Mouse (Mus musculus): ENCODE data around the gene Plekha7. TPM values are rescaled to one million over a fixed set of nuclear protein-coding genes. Genes with fewer than 3 reads are reported as not detected.

Gene Plekha7
- polyA plus RNA-seq, 1 experiment, result 28.3 TPM

DNA sequence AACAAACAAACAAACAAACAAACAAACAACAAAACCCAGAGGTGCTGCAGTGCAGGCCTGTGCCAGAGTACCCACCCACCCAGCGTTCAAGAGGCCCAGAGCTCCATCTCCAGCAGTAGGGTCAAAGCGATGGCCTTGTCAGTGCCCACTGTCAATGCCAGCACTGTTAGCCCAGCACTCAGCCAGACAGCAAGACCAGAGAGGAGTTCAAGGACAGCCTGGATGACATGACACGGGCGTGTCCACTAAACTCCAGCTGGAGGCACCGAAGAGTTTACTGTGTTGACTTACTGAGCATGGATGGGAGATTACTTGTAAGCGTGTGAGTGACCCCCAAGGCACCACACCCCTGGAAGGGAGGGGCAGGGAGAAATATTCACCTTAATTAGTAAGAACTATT is 81.9 kb downstream of the Plekha7 start:
- DNase-seq (ENCODE audit: extremely low spot score in 1 of 2, low spot score in 1 of 2), result no peak

DNA sequence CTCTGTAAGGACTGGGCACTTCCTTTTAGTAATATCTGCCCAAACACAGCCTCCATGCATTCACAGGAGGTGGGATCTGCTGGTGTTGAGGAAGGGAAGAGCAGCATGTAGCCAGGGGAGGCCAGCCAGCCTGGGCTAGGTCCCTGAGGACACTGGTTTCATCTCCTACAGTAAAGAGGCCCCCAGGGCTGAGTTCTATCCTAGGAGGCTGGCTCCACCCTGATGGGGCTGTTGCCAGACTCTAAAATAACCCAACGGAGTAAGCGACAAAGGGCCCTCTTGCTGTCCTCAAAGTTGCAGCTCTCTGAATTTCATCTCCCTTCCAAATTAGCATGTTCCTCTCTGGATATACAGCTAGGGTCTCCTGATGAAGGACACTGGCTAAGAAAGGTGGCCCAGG is 83.6 kb downstream of the Plekha7 start:
- DNase-seq (ENCODE audit: extremely low spot score in 1 of 2, low spot score in 1 of 2), result no peak

DNA sequence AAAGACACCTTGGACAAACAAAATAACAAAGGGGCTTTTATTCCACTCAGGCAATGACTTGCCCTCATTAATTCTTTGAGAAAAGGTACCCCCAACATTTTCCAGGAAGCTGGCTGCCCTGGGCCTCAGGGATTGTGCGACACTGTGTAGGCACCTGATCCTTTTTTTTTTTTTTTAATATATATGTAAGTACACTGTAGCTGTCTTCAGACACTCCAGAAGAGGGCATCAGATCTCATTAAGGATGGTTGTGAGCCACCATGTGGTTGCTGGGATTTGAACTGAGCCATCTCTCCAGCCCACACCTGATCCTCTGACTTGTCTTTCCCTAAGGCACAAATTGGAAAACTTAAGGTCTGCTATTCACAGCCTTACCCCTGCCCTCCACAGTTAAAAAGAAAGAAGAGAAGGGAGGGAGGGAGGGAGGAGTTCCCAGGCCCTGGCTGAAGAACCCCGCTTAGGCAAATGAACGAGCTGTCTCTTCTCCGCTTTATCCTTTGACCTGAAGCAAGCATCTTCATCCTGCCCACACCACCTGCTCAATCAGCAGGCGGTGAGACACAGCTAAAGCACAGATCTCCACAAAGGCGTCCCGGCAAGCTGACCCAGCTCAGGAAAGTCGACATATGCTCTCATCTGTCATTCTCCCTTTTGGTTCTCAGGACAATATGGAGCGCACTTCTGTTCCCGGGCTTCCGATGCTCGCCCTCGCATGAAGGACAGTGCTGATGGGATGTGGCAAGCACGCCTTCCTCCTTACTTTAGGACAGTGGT is 85.0 kb downstream of the Plekha7 start:
- DNase-seq (ENCODE audit: extremely low spot score in 1 of 2, low spot score in 1 of 2), result no peak

DNA sequence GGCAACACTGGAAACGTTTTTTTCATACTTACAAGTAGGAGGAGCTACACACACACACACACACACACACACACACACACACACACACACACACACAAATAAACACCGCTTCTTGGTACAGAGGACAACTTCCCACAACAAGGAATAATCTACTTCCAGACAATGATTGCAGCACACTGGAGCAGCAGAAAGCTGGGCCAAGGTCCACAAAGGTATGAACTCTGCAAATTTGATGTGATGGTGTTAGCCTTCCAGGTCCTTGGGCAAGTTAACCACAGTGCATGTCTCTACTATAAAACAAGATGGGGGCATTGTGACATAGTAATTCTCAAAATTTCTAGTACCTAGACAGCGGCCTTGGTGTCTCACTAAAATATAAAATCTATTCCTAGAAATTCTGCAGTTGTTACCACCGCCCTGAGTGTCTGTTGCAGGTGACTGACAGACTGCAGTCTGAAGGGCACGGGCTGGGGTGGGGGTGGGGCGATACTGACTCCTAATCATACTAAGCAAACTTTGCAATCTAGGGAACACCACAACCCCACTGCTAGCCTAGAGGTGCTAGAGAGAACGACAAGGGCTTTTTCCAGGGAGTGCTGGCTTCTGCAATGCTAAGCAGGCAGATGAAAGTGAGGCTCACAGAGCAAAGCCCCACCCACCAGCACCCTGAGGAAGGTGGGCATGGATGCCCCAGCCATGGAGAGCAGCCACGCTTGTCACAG is 85.7 kb downstream of the Plekha7 start:
- no peak for DNase-seq (ENCODE audit: extremely low spot score in 1 of 2, low spot score in 1 of 2)

DNA sequence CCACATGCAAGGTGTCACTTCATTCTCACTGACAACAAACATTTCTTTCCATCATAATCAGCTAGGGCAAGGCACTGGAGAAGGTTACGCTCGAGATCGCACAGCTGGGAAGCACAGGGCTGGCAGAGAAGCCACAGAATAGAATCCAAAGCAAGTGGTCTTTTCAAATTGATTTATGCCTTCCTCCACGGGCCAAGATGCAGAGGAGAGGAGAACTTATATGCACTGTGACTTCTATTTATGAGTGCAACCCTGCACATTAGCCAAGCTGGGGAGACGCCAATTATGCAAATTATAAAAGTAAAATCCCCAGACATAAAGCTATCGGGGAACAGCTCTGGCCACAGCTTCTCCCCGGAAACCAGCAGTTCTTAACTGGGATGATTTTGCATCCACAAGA is 86.3 kb downstream of the Plekha7 start:
- no peak for DNase-seq (ENCODE audit: extremely low spot score in 1 of 2, low spot score in 1 of 2)

DNA sequence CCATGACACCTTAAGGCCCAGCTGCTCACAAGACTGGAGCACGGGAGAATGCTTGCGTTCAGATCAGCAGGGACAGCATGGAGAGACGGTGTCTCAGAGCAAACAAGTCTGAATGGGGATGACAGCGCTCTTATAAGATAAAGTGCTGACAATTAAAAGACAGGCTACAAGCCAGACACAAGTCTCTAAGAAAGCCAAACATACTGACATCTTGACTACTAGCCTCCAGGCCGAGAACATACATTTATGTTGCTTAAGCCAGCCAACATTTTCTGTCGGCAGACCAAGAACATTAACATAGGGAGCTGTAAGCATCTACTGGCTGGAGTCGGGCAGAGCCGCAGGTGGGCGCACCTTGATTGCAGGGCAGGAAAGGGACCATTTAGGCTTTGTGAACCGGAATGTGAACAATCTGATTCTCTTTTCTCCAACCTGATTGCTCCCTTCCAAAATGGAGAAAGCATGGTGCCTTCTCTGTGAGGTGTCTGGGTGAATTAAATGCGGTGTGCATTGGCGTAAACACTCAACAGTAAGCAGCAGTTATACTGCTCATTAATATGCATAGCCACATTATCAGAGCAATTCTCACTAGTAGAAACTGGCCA is 88.0 kb downstream of the Plekha7 start:
- DNase-seq (ENCODE audit: extremely low spot score in 1 of 2, low spot score in 1 of 2), result no peak

DNA sequence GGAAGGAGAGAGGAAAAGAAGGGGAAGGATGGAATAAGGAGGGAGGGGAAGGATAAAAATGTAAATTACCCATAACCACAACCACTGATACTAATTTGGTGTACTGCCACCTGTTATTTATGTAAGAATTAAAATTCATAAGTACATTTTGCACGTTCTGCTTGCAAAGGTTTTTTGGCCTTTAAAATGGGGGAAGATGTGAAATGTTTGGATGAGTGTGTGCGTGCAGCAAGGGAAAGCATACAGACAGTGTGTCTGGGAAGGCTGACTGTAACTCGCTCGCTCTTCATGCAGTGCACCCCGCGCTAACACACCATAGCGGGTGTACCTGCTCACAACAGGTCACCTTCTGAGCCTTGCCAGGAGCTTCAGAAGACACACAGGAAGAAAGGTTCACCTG is 90.4 kb downstream of the Plekha7 start:
- DNase-seq (ENCODE audit: extremely low spot score in 1 of 2, low spot score in 1 of 2), result peak in 1 of 2 experiments; percentile 34

DNA sequence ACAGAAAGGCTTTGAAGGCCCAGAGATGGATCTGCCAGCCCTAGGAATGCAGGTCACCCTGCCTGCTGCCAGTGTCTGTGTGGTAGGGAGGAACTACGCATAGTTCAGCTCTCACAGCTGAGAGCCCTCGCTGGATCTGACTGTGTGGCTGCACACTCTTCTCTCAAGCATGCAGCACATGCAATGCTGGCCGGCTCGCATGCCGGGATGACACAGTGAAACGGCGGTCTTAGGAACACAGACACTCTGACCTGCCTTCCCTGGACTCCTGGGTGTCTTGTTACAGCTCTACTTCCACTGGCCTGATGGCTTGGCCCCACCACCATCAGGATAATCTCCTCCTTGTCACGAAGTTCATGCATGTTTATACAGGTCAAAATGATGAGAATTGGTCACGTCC is 96.3 kb downstream of the Plekha7 start:
- no peak for DNase-seq (ENCODE audit: extremely low spot score in 1 of 2, low spot score in 1 of 2)

DNA sequence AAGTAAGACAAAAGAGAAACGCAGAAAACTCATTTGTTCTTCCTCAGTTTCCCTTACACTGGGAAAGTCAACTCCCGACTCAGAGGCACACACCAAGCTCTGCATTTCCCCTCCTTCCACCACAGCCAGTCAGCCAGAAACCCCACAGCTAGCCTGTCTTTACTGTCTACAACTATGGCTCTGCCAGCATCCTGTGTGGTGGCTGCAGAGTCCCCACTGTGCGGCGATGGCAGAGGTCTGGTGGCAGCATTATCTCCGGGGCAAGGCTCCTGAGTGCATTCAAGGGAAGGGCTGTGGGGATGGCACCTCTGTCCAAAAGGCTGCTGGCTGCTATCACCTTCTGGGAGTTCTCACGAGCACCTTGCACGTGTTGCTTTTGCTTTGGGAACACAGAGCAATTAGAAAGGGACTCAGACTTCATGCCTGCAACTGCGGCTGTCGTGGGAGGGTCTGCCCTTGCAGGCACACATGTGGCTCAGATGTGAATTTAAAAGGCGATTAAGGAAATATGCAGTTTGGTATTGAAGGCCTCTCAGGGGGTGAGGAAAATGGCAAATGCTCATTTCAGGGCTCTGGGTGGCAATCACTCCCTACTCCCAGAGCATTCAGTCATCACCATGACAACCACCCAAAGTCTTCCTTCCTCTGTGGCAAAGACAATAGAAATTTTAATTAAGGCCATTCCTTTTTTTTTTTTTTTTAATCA is 98.1 kb downstream of the Plekha7 start:
- no peak for DNase-seq (ENCODE audit: extremely low spot score in 1 of 2, low spot score in 1 of 2)

DNA sequence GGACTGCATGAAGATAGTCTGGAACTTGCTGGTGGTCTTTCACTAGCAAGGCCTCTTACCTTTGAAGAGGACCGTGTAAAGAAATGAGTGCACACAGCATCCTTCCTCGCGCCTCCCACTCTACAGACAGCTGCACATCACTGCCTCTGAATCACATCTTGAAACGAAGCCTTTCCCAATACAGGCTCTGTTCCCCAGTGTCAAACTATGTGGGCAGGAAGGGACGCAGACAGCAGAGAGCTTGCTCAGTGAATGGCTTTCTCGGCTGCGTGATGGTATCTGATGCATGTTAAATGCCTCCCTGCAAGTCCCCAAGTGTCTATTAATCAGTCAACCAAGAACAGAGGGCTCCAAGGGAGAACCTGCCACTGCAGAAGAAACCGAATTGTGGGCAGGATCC is 99.3 kb downstream of the Plekha7 start:
- no peak for DNase-seq (ENCODE audit: extremely low spot score in 1 of 2, low spot score in 1 of 2)

DNA sequence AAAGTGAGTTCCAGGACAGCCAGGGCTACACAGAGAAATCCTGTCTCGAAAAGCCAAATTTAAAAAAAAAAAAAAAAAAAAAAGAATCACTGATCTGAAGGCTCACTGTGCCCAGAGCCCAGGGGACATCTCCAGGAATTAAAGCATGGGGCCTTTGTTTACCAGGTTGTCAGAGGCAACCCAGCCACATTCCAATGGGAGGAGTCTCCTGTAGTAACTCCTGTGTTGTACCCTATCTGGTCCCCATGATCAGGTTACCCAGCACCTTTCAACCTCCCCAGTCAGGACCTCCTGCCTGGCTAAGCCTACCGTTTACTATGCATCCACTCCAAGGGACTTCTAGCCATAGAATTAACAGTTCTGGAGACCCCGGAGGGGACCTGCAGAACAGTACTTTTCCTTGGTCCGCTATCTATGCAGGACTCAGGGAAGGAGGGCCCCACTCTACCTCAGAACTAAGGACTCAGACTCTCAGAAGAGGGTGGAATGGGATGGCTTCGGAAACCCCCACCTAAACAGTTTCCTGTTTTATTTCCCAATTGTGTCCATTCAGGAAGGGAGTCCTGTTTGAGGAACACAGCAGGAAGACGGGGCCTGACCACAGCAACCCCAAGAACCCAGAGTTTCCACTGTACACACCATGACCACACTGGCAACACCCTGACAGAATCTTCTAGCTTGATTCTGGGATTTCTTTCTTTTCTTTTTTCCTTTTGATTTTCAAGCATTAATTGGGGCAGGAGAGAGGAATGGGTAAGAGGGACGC is 101.2 kb downstream of the Plekha7 start:
- DNase-seq (ENCODE audit: extremely low spot score in 1 of 2, low spot score in 1 of 2), result no peak

DNA sequence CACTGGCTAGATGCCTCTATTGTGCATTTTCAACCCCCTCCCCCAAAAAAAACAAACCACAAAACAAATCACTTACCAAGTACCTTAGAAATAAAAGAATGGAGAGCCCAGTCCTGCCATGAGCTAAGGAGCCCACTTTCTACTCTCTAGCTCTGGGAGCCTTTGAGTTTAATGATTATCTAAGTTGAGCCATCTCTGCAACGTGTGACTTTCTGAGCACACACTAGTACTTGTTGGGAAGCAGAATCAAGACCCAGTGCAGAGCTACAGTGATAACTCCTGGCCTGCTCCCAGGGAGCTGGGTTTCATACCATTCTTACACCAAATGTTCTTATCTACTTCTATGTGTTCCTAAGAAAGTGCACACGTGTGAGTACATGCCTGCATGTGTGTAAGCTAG is 102.7 kb downstream of the Plekha7 start:
- no peak for DNase-seq (ENCODE audit: extremely low spot score in 1 of 2, low spot score in 1 of 2)

DNA sequence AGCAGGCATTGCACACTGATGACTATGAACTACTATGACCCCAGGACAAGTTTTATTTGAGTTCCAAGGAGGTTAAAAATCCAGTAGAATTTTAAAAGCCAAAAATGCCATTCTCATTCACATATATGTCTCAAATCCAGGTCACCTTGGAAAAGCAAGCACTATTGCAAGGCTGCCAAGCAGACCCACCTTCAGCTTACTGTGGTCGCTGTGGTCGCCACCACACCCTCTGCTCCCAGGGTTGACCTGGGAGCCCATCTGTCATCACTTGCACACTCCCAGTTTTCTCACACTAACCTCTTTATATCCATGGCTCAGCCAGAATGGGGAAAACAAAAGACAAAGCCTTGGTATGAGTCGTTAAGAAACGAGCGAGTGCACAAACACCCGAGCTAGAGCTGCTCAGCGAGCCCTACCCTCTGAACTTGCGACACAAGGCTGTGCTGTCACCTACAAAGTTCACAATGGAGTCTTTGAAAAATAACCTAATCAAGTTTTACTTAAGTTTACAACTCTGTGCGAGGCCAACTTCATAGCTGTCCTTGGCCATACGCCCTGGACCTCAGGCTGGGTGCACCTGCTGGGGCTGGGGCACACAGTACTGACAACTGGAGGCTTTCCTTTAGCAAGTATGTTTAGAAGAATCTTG is 106.0 kb downstream of the Plekha7 start:
- DNase-seq (ENCODE audit: extremely low spot score in 1 of 2, low spot score in 1 of 2), result no peak

DNA sequence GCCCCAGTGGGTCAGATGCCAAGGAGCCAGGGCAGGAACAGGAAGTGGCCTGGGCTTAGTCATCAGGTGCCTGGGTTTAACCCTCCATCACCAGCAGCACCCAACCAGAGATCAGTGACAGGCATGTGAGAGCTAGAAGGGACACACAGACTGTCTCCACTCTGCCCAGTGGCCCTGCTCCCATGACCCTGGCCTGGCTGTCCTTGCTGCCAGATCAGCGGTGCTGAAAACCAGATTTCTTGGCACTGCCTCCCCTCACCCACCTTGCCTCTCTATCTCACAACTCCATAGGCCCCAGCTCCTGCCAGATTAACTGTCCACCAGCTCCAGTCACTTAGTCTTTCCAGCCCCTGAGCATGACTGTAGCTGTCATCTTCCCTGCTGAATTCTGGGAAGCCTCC is 107.2 kb downstream of the Plekha7 start:
- DNase-seq (ENCODE audit: extremely low spot score in 1 of 2, low spot score in 1 of 2), result no peak

DNA sequence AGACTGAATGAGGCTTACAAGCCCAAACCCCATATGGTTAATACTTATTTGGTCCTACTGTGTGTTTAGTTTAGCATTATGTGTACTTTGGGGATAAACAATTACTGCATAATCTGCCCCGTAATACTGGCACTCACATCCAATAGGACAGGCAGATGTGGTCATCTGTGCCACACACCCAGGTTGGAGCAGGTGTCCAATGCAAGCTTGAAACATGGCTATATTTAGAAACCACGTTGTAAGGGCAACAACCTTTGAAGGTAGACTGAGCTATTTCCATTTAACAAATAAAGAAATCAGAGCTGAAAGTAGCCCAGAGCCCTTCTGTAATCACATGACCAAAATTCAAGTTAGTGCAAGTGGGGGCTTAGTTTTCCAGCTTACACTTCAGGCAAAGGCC is 107.6 kb downstream of the Plekha7 start:
- no peak for DNase-seq (ENCODE audit: extremely low spot score in 1 of 2, low spot score in 1 of 2)

DNA sequence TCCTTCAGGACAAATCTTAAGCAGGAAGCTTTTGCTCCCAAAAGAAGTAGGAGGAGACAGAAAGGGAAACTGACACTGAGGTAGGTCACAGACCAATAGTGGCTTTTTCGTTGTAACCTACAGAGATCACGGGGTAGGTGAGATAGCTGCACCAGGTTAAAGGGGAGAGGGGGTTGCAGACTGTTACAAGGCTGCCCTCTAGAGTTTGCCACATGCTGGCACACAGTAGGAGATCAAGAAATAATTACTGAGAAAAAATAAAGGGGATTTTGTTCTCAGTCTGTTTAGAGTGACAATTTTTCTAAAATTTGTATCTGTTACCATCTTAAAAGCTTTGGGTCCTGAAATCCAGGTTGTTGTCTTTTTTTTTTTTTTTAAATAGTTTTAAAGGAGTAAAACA is 109.3 kb downstream of the Plekha7 start:
- no peak for DNase-seq (ENCODE audit: extremely low spot score in 1 of 2, low spot score in 1 of 2)

DNA sequence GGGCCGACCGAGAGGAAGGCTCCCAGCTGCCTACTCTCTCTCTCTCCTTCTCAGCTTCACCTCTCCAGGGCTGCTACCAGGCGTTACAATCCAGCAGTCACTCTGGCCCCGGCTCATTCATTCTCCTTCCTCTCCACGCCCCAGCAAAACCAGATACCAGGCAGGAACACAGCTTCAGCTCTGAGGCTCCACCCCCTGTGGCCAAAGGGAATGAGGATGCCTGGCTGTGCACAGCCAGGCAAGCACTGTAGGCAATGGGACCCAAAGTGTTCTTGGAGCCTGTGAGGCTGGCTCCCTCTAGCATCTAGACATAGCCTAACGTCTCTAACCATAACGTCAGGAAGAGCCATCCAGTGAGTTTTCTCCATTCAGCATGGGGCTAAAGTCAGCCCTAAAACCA is 109.8 kb downstream of the Plekha7 start:
- DNase-seq (ENCODE audit: extremely low spot score in 1 of 2, low spot score in 1 of 2), result peak in 1 of 2 experiments; percentile 37

DNA sequence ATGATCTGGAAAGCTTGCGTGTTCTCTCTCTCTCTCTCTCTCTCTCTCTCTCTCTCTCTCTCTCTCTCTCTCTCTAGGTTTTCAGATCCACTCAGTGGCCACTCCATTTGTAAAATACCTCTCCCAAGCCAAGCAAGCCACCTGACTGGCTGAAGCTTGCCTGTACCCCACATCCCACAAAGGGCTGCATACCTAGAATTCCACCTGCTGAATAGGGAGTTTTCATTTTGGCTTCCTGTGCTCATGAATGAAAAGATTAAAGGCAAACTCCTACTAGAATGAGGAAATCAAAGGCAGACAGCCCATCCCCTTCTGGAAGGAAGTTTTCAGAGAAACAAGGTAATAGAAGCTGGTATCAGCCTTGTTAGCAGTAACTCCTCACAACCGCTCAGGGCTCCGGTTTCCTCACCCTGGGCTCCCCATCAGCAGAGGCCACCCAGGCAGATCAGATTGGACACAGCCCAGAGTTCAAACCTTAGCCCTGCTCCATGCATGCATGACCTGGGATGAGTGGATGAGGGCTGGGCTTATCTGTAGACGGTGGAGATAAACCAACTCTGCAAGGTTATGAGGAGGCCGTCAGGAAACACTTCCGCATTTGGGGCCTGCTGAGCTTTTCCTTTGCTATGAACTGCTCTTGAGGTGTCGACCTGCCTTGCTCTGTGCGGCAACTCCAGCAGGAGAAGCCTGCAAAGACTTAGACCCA is 111.0 kb downstream of the Plekha7 start:
- DNase-seq (ENCODE audit: extremely low spot score in 1 of 2, low spot score in 1 of 2), result no peak

DNA sequence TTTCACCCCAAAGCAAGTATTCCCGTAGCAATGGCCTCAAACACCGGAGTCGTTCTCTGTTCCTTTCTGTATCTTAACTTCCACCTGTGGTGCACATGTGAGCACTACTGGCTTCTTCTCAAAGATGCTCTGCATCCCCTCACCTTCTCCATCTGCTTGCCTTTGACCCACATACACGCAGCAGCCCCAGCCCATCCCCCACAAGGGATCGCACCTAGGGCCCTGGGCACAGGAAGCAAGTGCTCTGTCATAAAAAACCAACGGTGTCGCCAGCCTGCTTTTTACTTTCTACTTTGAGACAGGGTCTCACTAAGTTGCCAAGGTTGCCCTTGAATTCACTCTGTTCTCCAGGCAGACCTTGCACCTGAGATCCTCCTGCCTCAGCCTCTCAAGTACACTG is 113.2 kb downstream of the Plekha7 start:
- no peak for DNase-seq (ENCODE audit: extremely low spot score in 1 of 2, low spot score in 1 of 2)
